Mouse (Mus musculus) kidney, embryonic 14.5 days (tissue): ENCODE results near the gene Hprt. TPM values are rescaled to one million over a fixed set of nuclear protein-coding genes. Genes with fewer than 3 reads are reported as not detected.

ENCODE experiments used
- ATAC-seq: fragments of 200-750 bp; cut with Nextera tagmentation; 2 replicates; pipeline ENCODE4 v1.8.0; 2017; ENCODE audit warnings: moderate number of reproducible peaks, mild to moderate bottlenecking, moderate TSS enrichment, moderate library complexity; ENCODE audit not compliant: low FRiP score, low TSS enrichment
- H3K27ac ChIP-seq: fragments of 300-500 bp; sonication (generic); 2 replicates; pipeline ENCODE4 v1.5.1; 2014; ENCODE audit warnings: low read depth, mild to moderate bottlenecking, low read length, moderate library complexity, mixed read lengths
- H3K27me3 ChIP-seq: fragments of 300-500 bp; sonication (generic); 2 replicates; pipeline ENCODE4 v1.6.1; 2014; ENCODE audit warnings: mild to moderate bottlenecking, low read length; ENCODE audit not compliant: control insufficient read depth, insufficient read depth
- H3K36me3 ChIP-seq: fragments of 300-500 bp; sonication (generic); 2 replicates; pipeline ENCODE4 v1.6.1; 2014; ENCODE audit warnings: low read length, mixed read lengths; ENCODE audit not compliant: control insufficient read depth, insufficient read depth
- H3K4me1 ChIP-seq: fragments of 300-500 bp; sonication (generic); 2 replicates; pipeline ENCODE4 v1.6.1; 2014; ENCODE audit warnings: low read length, mixed read lengths; ENCODE audit not compliant: control insufficient read depth, insufficient read depth
- H3K4me2 ChIP-seq: fragments of 300-500 bp; sonication (generic); replicated peaks from 2 replicates; pipeline ENCODE4 v1.6.1; 2014; ENCODE audit warnings: low read depth, mild to moderate bottlenecking, low read length
- H3K4me3 ChIP-seq: fragments of 300-500 bp; sonication (generic); 2 replicates; pipeline ENCODE4 v1.5.1; 2014; ENCODE audit warnings: mild to moderate bottlenecking, low read length
- H3K9ac ChIP-seq: fragments of 300-500 bp; sonication (generic); 2 replicates; pipeline ENCODE4 v1.6.1; 2014; ENCODE audit warnings: low read depth, mild to moderate bottlenecking, low read length, moderate library complexity
- H3K9me3 ChIP-seq: fragments of 300-500 bp; sonication (generic); 2 replicates; pipeline ENCODE4 v1.6.1; 2016; ENCODE audit warnings: low read length; ENCODE audit not compliant: control insufficient read depth
- WGBS: fragments of 180-500 bp; shearing (Covaris S2); extraction: QIAGEN DNeasy Blood & Tissue Kit; methylation state at CpG from one replicate; pipeline ENCODE4 v1.1.7; 2014; 5-methylcytosine and 5-hydroxymethylcytosine counted together
- polyA plus RNA-seq: library from polyadenylated mRNA; unstranded; fragments of >200 nt; fragmentation: Nextera tagmentation; extraction: Ambion mirVana; gene quantifications from 2 replicates; pipeline ENCODE4 v1.2.1, GENCODE M21; 2014

Gene Hprt
- 156 and 173 TPM in 2 replicates for polyA plus RNA-seq

- peak; percentile 97 for ATAC-seq
- peak within 1 kb of the TSS; percentile 45 for H3K4me2 ChIP-seq
- H3K9ac ChIP-seq, result peak within 1 kb of the TSS; percentile 76
- H3K4me3 ChIP-seq, result peak within 1 kb of the TSS; percentile 68
- no peaks in the 10 kb centered on the region for H3K9me3 ChIP-seq
- WGBS, result 23% methylated on average over 70 of the region's 72 CpGs
- no peaks in the 10 kb centered on the region for H3K36me3 ChIP-seq
- peak within 1 kb of the TSS; percentile 90 for H3K27ac ChIP-seq
- no peaks in the 10 kb centered on the region for H3K4me1 ChIP-seq
- H3K27me3 ChIP-seq, result no peaks in the 10 kb centered on the region
Observed at GRCm38 (mm10) chrX:52987905-52988783, at the start of gene Hprt. Hprt (plus strand) TSS chrX:52988137.

GRCm38 (mm10) chrX:52945509-52945908, 42.4 kb upstream of the Hprt start:
- H3K9ac ChIP-seq, result no peak overlapping the region
- ATAC-seq, result no peak
- no peaks in the 10 kb centered on the region for H3K27me3 ChIP-seq
- no peak overlapping the region for H3K4me3 ChIP-seq
- no peaks in the 10 kb centered on the region for H3K9me3 ChIP-seq
- WGBS, result 86% methylated on average over 5 of the region's 5 CpGs
- no peak overlapping the region for H3K27ac ChIP-seq
- H3K4me1 ChIP-seq, result no peaks in the 10 kb centered on the region
- H3K4me2 ChIP-seq, result no peak overlapping the region
- peaks cover 12% of the 10 kb centered on the region; the same call in 1 of the 2 replicates for H3K36me3 ChIP-seq

GRCm38 (mm10) chrX:52949713-52950112, 38.2 kb upstream of the Hprt start:
- no peak overlapping the region for H3K4me3 ChIP-seq
- H3K36me3 ChIP-seq, result peaks cover 7% of the 10 kb centered on the region; the same call in 1 of the 2 replicates
- no peaks in the 10 kb centered on the region for H3K4me1 ChIP-seq
- H3K27me3 ChIP-seq, result no peaks in the 10 kb centered on the region
- H3K9me3 ChIP-seq, result no peaks in the 10 kb centered on the region
- H3K9ac ChIP-seq, result no peak overlapping the region
- no peak for ATAC-seq
- no peak overlapping the region for H3K27ac ChIP-seq
- WGBS, result 63% methylated on average over 2 of the region's 2 CpGs
- no peak overlapping the region for H3K4me2 ChIP-seq

- 91% methylated on average over 4 of the region's 4 CpGs for WGBS
Observed at GRCm38 (mm10) chrX:52956942-52957341, 31.0 kb upstream of the Hprt start.

GRCm38 (mm10) chrX:52961559-52962110, 26.3 kb upstream of the Hprt start:
- Histone ChIP-seq H3K27me3 (no peaks in the 10 kb centered on the region), H3K27ac (no peak overlapping the region), H3K4me1 (no peaks in the 10 kb centered on the region), H3K36me3 (no peaks in the 10 kb centered on the region), H3K4me3 (no peak overlapping the region), H3K4me2 (no peak overlapping the region), H3K9me3 (no peaks in the 10 kb centered on the region), H3K9ac (no peak overlapping the region)
- WGBS, result 72% methylated on average over 5 of the region's 5 CpGs
- ATAC-seq, result no peak

More at GRCm38 (mm10) chrX:52956942-52957341, 31.0 kb upstream of the Hprt start:
- H3K27me3 ChIP-seq, result no peaks in the 10 kb centered on the region
- H3K4me1 ChIP-seq, result no peaks in the 10 kb centered on the region
- H3K9ac ChIP-seq, result no peak overlapping the region
- H3K4me3 ChIP-seq, result no peak overlapping the region
- no peaks in the 10 kb centered on the region for H3K9me3 ChIP-seq
- no peaks in the 10 kb centered on the region; the same call in 1 of the 2 replicates for H3K36me3 ChIP-seq
- no peak for ATAC-seq
- no peak overlapping the region for H3K27ac ChIP-seq
- no peak overlapping the region for H3K4me2 ChIP-seq

- ATAC-seq, result no peak
- Histone ChIP-seq H3K4me3 (no peak overlapping the region), H3K4me1 (no peaks in the 10 kb centered on the region), H3K27ac (no peak overlapping the region), H3K36me3 (no peaks in the 10 kb centered on the region), H3K4me2 (no peak overlapping the region), H3K27me3 (no peaks in the 10 kb centered on the region), H3K9me3 (no peaks in the 10 kb centered on the region), H3K9ac (no peak overlapping the region)
- 88% methylated on average over 2 of the region's 2 CpGs for WGBS
Observed at GRCm38 (mm10) chrX:52965149-52965548, 22.8 kb upstream of the Hprt start.

- Histone ChIP-seq H3K4me3 (no peak overlapping the region), H3K27me3 (no peaks in the 10 kb centered on the region), H3K4me2 (no peak overlapping the region), H3K9me3 (no peaks in the 10 kb centered on the region), H3K36me3 (no peaks in the 10 kb centered on the region), H3K9ac (no peak overlapping the region), H3K4me1 (no peaks in the 10 kb centered on the region), H3K27ac (no peak overlapping the region)
- WGBS, result 64% methylated on average over 3 of the region's 3 CpGs
- ATAC-seq, result no peak
Observed at GRCm38 (mm10) chrX:52971211-52972006, 16.5 kb upstream of the Hprt start.

GRCm38 (mm10) chrX:52972129-52972528, 15.8 kb upstream of the Hprt start:
- ATAC-seq, result no peak
- no peaks in the 10 kb centered on the region for H3K4me1 ChIP-seq
- WGBS, result 67% methylated on average over 1 of the region's 1 CpGs
- no peaks in the 10 kb centered on the region for H3K9me3 ChIP-seq
- H3K4me3 ChIP-seq, result no peak overlapping the region
- H3K27me3 ChIP-seq, result no peaks in the 10 kb centered on the region
- H3K9ac ChIP-seq, result no peak overlapping the region
- H3K36me3 ChIP-seq, result no peaks in the 10 kb centered on the region
- no peak overlapping the region for H3K4me2 ChIP-seq
- H3K27ac ChIP-seq, result no peak overlapping the region
